Mouse (Mus musculus) heart, embryonic 10.5 days (tissue): ENCODE measurements around the gene Rps6ka2. TPM values are rescaled to one million over a fixed set of nuclear protein-coding genes. Genes with fewer than 3 reads are reported as not detected.
"Not testable (repeated sequence)": the region's sequence is repeated elsewhere in the genome, so short reads cannot be mapped to it uniquely, and the experiment has no call there.

ENCODE experiments used
- DNase-seq: peaks from one replicate; pipeline ENCODE4 v3.0.0-alpha.2; 2017; ENCODE audit warnings: low spot score
- H3K27ac ChIP-seq: fragments of 300-500 bp; sonication (generic); 2 replicates; pipeline ENCODE4 v1.5.1; 2016; ENCODE audit warnings: mild to moderate bottlenecking
- H3K27me3 ChIP-seq: fragments of 300-500 bp; sonication (generic); 2 replicates; pipeline ENCODE4 v1.6.1; 2016; ENCODE audit warnings: mild to moderate bottlenecking; ENCODE audit not compliant: poor library complexity, insufficient read depth, severe bottlenecking
- H3K36me3 ChIP-seq: fragments of 300-500 bp; sonication (generic); 2 replicates; pipeline ENCODE4 v1.6.1; 2016; ENCODE audit warnings: mild to moderate bottlenecking, moderate library complexity
- H3K4me1 ChIP-seq: fragments of 300-500 bp; sonication (generic); 2 replicates; pipeline ENCODE4 v1.6.1; 2016; ENCODE audit warnings: mild to moderate bottlenecking
- H3K4me3 ChIP-seq: fragments of 300-500 bp; sonication (generic); 2 replicates; pipeline ENCODE4 v1.5.1; 2016; ENCODE audit warnings: mild to moderate bottlenecking, moderate library complexity
- H3K9me3 ChIP-seq: fragments of 300-500 bp; sonication (generic); 2 replicates; pipeline ENCODE4 v1.6.1; 2016; ENCODE audit warnings: mild to moderate bottlenecking, moderate library complexity
- WGBS: fragments of 180-500 bp; shearing (Covaris S2); methylation state at CpG from one replicate; pipeline ENCODE4 v1.1.7; 2016; 5-methylcytosine and 5-hydroxymethylcytosine counted together
- polyA plus RNA-seq: library from polyadenylated mRNA; unstranded; fragments of >200 nt; fragmentation: Nextera tagmentation; extraction: Ambion mirVana; gene quantifications from 2 replicates; pipeline ENCODE4 v1.2.1, GENCODE M21; 2016

The Rps6ka2 gene
- polyA plus RNA-seq, 1 experiment from 2014 or later = 50.1 TPM

DNA sequence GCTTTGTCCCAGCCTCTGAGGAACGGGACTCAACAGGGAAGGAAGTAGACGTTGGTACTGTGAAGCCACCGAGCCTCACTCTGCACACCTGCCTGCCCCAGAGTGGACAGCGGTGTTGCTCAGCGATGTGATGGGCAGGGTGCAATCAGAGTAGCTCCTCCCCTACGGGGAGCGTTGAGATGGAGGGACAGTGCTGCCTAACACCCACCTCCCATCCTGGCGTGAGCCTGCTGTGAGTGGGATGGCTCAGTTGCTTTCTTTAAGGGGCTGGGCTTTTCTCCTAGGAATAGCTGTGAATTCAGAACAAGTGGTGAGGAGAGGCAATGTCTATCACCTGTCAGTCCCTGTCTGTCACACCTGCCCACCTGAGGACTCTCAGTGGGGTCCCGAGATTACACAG, 12.3 kb downstream of the Rps6ka2 start:
- DNase-seq = no peak
- peaks cover 4% of the 10 kb centered on the region for H3K36me3 ChIP-seq
- 41% methylated on average over 9 of the region's 9 CpGs for WGBS
- H3K4me3 ChIP-seq = no peak overlapping the region
- H3K4me1 ChIP-seq = peaks cover 61% of the 10 kb centered on the region
- H3K9me3 ChIP-seq = no peaks in the 10 kb centered on the region
- no peaks in the 10 kb centered on the region for H3K27me3 ChIP-seq
- no peak overlapping the region for H3K27ac ChIP-seq

DNA sequence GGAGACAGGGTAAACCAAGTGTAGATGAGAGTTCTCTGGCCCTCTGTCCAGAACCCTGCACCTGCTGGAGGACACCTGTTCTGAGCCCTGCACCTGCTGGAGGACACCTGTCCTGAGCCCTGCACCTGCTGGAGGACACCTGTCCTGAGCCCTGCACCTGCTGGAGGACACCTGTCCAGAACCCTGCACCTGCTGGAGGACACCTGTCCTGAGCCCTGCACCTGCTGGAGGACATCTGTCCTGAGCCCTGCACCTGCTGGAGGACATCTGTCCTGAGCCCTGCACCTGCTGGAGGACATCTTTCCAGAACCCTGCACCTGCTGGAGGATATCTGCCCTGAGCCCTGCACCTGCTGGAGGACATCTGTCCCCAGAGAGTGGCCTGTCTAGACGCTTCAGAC, 17.1 kb downstream of the Rps6ka2 start:
- not testable (repeated sequence) for H3K27me3 ChIP-seq, H3K4me3 ChIP-seq, H3K27ac ChIP-seq, DNase-seq, H3K9me3 ChIP-seq
- H3K36me3 ChIP-seq = peaks cover 29% of the 10 kb centered on the region
- 83% methylated on average over 1 of the region's 1 CpGs for WGBS
- H3K4me1 ChIP-seq = peaks cover 29% of the 10 kb centered on the region

DNA sequence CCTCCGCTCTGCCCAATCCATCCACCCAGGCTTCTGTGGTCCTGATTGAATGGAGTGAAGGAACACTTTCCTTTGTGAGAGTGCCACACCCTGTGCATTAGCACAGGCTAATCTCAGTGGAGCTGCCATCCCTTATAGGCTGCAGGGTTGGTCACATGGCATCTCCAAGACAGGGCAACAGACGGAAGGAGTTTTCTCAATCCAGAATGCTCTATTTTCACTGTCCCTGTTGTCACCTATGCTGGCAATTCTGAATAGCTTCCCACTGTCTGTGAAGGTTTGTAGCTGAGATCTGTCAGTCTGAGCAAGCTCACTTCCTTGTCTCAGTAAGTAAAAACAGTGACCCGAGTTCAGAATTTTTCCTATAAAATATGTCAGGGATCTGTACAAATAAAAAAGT, 19.5 kb downstream of the Rps6ka2 start:
- Histone ChIP-seq H3K27me3 (no peaks in the 10 kb centered on the region), H3K4me1 (peaks cover 24% of the 10 kb centered on the region), H3K4me3 (no peak overlapping the region), H3K27ac (no peak overlapping the region), H3K36me3 (peaks cover 29% of the 10 kb centered on the region), H3K9me3 (no peaks in the 10 kb centered on the region)
- DNase-seq = no peak
- whole genome bisulfite sequencing = 84% methylated on average over 3 of the region's 3 CpGs

DNA sequence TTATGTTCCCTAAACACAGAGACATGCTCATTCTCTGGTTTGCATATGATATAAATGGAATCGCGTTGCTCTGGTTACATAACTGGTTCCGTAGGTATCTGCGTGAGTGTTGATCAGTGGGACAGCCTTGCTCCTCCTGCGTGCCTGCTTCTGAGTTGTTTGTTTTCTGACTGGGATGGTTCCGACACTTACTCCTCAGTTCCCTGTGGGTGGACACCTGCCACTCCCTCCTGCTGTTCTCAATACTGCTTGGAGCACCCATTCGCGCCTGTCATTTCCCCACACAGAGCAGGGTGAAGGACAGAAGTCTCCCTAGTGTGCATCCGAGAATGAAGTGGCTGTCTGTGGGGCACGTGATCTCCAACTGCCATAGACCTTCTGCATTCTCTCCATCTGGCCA, 20.1 kb downstream of the Rps6ka2 start:
- peaks cover 21% of the 10 kb centered on the region for H3K4me1 ChIP-seq
- H3K9me3 ChIP-seq = no peaks in the 10 kb centered on the region
- H3K4me3 ChIP-seq = no peak overlapping the region
- 86% methylated on average over 10 of the region's 10 CpGs for WGBS
- DNase-seq = no peak
- no peaks in the 10 kb centered on the region for H3K27me3 ChIP-seq
- peaks cover 29% of the 10 kb centered on the region for H3K36me3 ChIP-seq
- peak overlapping the region; percentile 47; the same call in 1 of the 2 replicates for H3K27ac ChIP-seq

DNA sequence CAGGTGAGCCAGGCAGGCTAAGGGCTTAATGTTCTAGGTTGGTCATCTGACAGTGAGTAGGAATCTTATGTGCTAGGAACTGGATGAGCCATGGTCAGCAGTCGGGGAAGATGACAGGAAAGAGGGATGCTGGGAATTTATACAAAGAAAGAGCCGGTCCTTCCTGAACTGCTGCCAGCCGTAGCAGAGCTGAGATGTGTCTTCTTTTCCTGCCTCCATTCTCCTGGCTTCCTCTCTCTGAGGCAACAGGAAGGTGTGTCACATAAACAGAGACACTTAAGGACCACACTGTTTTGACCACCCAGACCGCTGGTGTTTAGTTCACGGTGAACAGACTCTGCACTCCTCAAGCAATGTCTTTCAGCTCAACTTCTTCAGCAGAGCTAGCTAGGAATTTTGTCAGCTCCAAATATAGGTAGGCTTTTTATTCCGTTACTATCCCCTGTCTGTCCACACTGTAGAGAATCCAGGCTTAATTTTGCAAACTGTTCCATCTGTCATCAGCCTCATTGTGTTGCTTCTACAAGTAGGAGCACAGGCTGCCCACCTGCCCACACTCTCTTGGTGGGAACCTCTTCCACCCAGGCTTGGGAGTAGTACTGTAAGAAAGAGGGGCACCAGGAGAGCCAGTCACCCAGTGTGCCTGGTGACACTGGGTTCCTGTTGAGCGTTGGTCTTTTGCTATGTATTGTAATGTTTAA, 24.4 kb downstream of the Rps6ka2 start:
- Histone ChIP-seq H3K27me3 (no peaks in the 10 kb centered on the region), H3K4me1 (peaks cover 51% of the 10 kb centered on the region), H3K4me3 (no peak overlapping the region), H3K9me3 (no peaks in the 10 kb centered on the region), H3K27ac (no peak overlapping the region), H3K36me3 (peaks cover 8% of the 10 kb centered on the region; the same call in 1 of the 2 replicates)
- no peak for DNase-seq
- 72% methylated on average over 7 of the region's 7 CpGs for WGBS

DNA sequence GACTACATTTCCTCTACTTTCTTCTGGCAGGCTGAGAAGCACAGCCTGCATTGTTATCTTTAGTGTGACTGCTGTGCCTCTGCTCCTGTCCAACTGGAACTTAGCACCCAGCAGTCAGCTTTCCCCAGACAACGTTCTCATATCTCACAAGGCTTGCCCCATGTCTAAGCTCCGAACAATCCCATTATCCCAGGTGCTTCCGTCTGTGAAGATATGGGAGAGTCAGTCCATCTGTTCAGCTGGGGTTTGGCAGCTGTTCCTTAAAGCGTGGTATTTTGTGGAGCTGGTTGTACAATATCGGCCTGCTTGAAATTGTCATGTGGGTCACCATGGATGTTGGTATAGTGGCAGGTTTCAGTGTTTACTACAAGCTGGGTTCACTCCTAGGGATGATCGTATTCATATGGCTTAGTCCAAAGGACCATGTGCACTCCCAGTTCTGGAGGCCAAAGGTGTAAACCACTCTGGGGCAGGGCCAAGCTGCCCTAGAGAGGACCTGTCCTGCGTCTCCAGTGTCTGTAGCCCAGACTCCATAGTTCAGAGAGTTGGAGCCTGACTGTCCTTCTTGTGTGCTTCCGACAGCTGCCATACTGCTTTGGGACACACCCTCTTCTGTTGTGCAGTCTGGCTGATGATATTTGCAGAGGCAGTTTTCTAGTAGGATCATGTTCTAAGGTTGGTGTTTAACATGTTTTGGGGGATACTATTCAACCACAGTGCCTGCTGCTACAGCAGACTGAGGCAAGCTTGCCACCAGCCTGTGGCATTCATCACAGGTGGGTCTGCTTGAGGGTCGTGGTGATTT, 27.4 kb downstream of the Rps6ka2 start:
- Histone ChIP-seq H3K36me3 (0 out of 2 replicates have a peak, but pooled peaks cover 5% of the 10 kb centered on the region), H3K27me3 (no peaks in the 10 kb centered on the region), H3K27ac (0 out of 2 replicates have a peak overlapping the region, but pooled peaks have one; percentile 30), H3K9me3 (no peaks in the 10 kb centered on the region), H3K4me1 (peaks cover 46% of the 10 kb centered on the region), H3K4me3 (no peak overlapping the region)
- WGBS = 52% methylated on average over 9 of the region's 9 CpGs
- no peak for DNase-seq

DNA sequence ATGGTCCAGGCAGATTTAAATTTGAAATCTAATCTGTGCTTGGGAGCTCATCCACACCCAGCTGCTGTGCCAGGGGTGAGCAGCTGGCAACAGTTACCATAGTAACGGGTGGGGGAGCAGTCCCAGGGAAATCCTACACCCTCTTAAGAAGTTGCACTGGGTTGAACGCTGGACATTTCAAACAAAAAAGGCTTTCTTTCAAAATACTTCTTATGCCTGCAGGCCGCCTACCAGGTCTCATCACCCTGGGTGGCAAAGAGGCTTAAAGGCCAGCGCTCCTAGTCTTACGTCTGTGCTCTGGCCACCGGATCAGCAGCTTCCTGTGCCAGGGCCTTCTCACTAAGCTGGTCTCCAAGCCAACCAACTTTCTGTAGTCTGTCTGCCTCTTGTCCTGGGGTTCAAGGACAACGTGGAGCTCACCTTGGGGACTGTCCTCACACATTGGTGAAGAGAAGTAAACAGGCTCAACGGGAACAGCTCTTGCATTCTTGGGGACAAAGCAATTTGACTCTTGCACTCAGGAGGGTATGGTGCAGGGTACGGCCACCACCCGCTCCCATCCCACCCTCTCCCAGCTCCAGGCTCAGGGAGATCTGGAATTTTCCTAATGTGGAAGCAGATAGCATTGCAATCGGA, 35.0 kb downstream of the Rps6ka2 start:
- no peaks in the 10 kb centered on the region for H3K9me3 ChIP-seq
- H3K4me3 ChIP-seq = no peak overlapping the region
- no peaks in the 10 kb centered on the region for H3K27me3 ChIP-seq
- H3K36me3 ChIP-seq = peaks cover 8% of the 10 kb centered on the region; the same call in 1 of the 2 replicates
- peaks cover 36% of the 10 kb centered on the region for H3K4me1 ChIP-seq
- 0 out of 2 replicates have a peak overlapping the region, but pooled peaks have one; percentile 38 for H3K27ac ChIP-seq
- no peak for DNase-seq
- WGBS = 67% methylated on average over 11 of the region's 11 CpGs

DNA sequence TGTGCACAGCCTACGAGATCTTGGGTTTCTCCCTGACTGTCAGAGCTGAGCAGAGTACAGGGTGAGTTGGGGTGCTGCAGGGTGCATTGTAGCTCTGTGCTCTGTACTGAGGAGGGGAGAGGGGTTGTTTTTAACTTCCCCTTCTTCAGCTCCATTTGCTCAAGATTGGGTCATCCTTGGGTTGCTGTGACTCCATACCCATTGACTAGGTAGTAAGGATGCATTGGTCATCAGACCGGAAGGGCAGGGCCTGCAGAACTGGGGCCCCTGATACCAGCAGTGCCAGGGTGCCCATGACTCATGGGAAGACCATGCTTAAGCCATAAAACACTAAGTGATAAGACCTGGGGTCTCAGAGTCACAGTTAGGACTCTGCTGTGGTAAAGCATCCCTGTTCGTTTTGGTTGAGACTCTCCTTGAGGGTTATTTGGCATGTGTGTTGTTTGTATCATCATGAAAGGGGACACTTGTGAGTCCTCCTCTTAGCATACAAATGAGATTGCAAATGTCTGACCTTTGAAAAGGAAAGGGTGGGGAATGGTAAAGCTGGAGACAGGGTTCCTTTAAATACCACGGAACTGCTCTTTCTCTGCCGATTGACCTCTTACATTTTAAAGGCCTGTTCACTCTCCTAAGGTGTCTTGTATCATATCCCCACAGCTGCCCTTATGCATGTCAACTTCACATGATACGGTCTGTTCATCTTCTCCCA, 36.7 kb downstream of the Rps6ka2 start:
- no peak overlapping the region for H3K4me3 ChIP-seq
- H3K27me3 ChIP-seq = no peaks in the 10 kb centered on the region
- peaks cover 41% of the 10 kb centered on the region for H3K4me1 ChIP-seq
- no peak for DNase-seq
- no peak overlapping the region for H3K27ac ChIP-seq
- peaks cover 6% of the 10 kb centered on the region; the same call in 1 of the 2 replicates for H3K36me3 ChIP-seq
- H3K9me3 ChIP-seq = no peaks in the 10 kb centered on the region
- 80% methylated on average over 6 of the region's 6 CpGs for WGBS

DNA sequence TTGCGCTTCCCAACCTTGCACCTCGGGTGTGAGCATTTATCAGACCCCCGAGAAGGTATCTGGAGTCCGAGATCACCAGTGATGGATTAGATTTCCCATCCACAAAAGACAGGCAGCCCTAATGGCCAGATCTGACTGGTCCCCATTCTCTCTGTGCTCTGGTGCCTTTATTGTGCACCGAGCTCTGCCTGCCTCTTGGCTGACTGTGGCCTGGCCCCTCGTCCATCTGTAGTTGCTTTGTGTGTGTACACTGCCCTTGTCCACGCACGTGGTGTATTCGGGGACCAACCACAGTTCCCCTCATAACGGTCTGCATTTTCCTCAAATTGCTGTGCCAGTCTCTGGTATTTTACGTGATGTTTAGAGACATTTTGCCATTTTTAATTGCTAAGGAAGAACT, 40.7 kb downstream of the Rps6ka2 start:
- H3K9me3 ChIP-seq = no peaks in the 10 kb centered on the region
- H3K27ac ChIP-seq = peak overlapping the region; percentile 44; the same call in 1 of the 2 replicates
- no peak for DNase-seq
- H3K4me3 ChIP-seq = no peak overlapping the region
- 76% methylated on average over 11 of the region's 11 CpGs for WGBS
- H3K27me3 ChIP-seq = no peaks in the 10 kb centered on the region
- H3K36me3 ChIP-seq = peaks cover 6% of the 10 kb centered on the region; the same call in 1 of the 2 replicates
- H3K4me1 ChIP-seq = peaks cover 59% of the 10 kb centered on the region

DNA sequence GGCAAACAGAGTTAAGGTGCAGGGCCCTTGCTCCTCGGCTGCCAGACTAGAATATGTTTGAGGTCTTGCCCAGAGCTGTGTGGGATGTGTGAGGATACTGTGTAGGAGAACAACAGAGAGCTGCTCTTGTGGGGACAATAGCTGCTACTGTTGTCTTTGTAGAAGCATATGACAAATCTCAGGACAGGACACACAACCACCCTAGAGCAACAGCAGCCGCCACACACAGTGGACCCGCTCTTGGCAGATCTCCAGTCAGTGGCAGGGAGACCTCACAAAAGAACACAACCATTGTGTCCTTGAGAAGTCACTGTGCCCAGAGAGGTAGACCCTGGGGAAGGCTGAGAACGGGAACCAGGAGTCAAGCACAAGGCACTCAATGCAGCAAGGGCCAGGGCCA, 42.0 kb downstream of the Rps6ka2 start:
- H3K4me1 ChIP-seq = peaks cover 64% of the 10 kb centered on the region
- H3K4me3 ChIP-seq = no peak overlapping the region
- no peaks in the 10 kb centered on the region for H3K27me3 ChIP-seq
- WGBS = 70% methylated on average over 4 of the region's 4 CpGs
- H3K9me3 ChIP-seq = no peaks in the 10 kb centered on the region
- no peak for DNase-seq
- peaks cover 6% of the 10 kb centered on the region; the same call in 1 of the 2 replicates for H3K36me3 ChIP-seq
- no peak overlapping the region for H3K27ac ChIP-seq

DNA sequence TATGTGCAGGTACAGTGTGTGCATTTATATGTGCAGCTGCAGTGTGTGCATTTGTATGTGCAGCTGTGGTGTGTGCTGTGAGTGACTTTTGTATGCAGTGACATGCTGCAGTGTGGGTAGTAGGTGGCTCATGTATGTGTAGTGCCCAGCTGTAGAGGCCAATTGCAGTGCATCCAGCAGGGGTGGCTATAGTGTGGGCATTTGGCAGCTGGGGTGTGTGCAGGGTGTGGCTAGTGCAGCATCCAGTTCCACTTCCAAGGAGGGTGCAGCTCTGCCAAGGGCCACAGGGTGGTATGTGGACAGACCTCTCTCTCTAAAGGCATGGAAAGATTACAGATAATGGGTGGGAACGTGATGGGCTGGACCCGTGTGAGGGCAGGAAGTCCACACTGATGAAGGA, 43.3 kb downstream of the Rps6ka2 start:
- Histone ChIP-seq H3K4me1 (peaks cover 76% of the 10 kb centered on the region), H3K27ac (no peak overlapping the region), H3K9me3 (no peaks in the 10 kb centered on the region), H3K36me3 (peaks cover 6% of the 10 kb centered on the region; the same call in 1 of the 2 replicates), H3K27me3 (no peaks in the 10 kb centered on the region), H3K4me3 (no peak overlapping the region)
- 49% methylated on average over 2 of the region's 2 CpGs for WGBS
- DNase-seq = no peak

DNA sequence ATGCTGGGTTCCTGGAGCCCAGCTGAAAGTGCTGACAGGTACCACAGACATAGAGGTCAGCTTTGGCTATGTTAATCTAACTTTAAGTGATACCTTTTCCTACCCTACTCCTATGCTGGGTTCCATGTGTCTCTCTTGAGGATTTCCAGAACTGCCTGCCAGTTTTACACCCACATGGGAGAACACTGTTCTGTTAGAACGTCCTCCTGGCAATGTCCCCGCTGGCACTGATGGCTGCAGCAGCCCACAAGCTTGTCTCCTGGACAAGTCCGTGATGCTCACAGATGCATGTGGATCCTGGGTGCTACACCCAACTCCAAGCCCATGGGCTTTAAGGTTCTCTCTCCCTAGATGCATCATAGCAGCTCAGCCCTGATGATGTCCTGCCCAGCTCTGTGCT, 44.1 kb downstream of the Rps6ka2 start:
- Histone ChIP-seq H3K36me3 (peaks cover 5% of the 10 kb centered on the region; the same call in 1 of the 2 replicates), H3K27ac (no peak overlapping the region), H3K4me1 (peaks cover 77% of the 10 kb centered on the region), H3K27me3 (no peaks in the 10 kb centered on the region), H3K4me3 (no peak overlapping the region), H3K9me3 (no peaks in the 10 kb centered on the region)
- no peak for DNase-seq
- WGBS = 86% methylated on average over 3 of the region's 3 CpGs
